Mouse (Mus musculus): ENCODE measurements at regions not wholly inside any gene's neighbourhood (a gene's known extent, or its start where the extent isn't known, plus 50 kb on each side); places are given as distances from the start of the nearest gene placed in this dataset.

DNA sequence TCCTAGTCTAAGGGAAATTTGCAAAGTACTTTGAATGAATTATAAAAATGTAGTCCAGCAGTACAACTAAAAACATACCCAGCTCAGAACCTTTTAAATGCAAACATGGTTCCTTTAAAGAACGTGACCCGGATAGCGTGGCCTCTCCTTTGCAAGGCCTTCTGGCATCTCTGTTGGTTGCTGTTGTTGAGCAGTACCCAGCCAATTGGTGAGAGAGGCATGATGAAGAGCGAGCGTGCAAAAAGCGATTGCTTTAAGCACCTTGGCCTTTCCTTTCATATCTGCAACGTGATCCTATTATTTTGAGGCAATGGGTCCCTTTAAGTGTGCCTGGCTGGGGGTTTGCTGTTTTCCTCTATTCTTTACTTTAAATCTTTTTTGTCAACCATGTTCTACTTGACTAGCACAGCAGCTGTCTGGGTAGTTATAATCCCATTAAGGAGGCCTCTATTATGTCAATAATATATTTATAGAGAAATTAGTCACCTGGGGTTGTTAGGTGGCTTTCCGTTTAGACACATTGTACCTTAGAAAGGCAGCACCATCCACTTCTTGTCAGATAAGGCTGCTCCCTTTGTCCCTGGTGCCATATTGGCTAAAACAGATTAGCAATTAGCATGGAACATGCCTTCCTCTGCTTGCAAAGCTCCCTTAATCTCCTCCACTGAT, 141.5 kb upstream of the Jag1 start:
- DNase-seq (ENCODE audit: low read depth, low spot score), result no peak

DNA sequence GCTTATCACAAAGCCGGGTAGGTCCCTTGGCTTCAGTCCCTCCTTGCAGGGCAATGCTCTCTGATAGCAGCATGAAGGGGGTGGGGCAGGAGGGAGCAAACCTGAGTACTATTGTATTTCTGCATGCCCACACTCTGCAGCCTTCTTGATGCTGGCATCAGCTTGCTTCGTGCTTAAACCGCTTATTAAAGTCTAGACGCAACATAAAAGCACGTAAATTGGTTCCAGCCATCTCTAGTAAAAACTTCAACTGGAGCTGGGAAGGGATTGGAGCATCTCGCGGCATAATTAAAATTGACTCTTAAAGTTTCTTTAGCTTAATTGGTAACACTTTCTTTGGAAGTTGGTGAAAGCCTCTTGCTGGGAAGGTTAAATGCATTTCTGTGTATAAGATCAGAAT, 131.5 kb upstream of the Jag1 start:
- no peak for DNase-seq (ENCODE audit: low read depth, low spot score)

GRCm38 (mm10) chr2:137244370-137244769, 127.9 kb upstream of the Jag1 start:
- DNase-seq (ENCODE audit: low read depth, low spot score), result no peak

DNA sequence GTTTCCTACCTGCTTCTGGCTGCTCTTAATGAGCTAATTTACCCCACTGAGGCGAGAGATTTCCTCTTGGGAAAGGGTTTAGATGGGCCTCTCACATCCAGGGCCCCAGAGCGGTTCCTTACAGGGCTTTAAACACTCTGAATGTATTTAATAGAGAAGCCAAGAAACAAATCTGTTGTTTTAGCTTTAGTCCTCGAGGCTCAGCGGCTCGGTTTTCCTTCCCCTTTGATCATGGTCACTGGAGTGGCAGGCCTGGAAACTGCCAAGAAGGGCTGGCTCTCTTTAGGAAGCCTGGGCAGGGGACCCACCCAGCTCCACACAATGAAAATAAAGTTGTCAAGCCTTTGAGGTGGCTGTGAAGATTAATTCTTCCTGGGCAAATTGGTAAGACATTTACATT, 127.5 kb upstream of the Jag1 start:
- no peak for DNase-seq (ENCODE audit: low read depth, low spot score)

DNA sequence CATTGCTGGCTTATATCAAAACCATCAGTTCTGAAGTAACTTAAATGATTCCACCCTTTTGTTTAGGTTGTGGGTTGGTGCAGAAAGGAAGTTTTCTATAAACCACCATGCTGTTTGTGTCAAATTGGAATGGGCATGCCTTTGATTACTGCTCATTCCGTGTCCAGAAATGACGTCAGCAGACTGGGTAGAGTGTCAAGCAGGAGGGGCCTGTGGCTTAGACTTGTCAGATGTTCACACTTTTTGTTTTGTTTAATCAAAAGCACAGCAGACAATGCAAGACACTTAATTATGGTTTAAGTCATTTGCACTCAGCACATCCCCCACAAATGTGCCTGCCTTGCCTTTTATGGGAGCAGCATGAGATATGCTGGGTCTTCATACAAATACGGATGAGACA, 120.5 kb upstream of the Jag1 start:
- DNase-seq (ENCODE audit: low read depth, low spot score), result peak; percentile 12

- DNase-seq (ENCODE audit: low read depth, low spot score), result no peak
These were observed 117.5 kb upstream of the Jag1 start for GRCm38 (mm10) chr2:137233936-137234335.

- DNase-seq (ENCODE audit: low read depth, low spot score), result no peak
These were observed 114.7 kb upstream of the Jag1 start for GRCm38 (mm10) chr2:137231161-137231560.

DNA sequence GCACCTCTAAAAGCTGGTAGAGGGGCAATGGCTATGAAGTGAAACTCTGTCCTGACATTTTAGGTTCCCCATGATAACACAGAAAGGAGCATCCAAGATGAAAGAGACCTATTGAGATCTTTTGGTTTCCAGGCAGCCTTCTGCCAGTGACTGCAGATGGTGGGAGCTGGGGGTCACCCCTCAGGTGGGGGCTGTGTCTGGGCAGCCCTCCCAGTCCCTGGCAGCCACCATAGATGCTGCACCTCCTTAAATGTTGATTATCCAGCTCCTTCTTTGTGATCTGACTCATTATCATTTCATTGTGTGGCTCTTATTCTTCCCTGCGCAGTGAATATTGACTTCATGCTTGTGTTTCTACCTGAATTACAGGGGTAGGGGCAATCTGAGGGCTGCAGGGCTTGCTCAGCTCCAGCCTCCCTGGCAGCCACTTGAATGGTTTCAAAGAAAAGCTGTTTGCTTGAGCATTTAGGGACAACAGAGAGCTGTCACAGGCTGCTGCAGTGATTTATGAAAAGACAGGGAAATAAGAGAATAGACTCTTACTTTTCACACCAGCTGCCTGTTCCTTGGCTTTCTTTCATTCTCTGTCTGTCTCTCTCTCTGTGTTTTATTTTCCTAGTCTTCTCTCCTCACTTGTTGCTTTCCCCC, 113.1 kb upstream of the Jag1 start:
- no peak for DNase-seq (ENCODE audit: low read depth, low spot score)

DNA sequence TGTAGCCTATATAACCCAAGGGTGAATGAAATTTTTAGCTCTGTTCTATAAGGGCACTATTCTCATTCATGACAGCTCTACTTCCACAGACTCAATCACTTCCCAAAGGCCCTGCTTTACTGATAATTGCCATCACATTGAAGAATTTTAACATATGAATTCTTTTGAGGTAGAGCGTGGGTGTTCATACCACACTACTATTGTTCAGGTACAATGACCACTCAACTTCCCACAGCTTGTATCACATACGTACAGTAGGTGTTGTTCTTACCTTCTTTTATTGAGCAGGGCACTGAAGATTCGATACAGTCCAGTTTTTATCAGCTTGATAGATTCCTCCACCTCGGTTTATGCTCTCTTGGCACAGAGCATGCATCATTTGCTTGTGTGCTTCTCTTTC, 111.1 kb upstream of the Jag1 start:
- DNase-seq (ENCODE audit: low read depth, low spot score), result no peak

GRCm38 (mm10) chr2:137224702-137225552, 108.5 kb upstream of the Jag1 start:
- peak; percentile 33 for DNase-seq (ENCODE audit: low read depth, low spot score)

DNA sequence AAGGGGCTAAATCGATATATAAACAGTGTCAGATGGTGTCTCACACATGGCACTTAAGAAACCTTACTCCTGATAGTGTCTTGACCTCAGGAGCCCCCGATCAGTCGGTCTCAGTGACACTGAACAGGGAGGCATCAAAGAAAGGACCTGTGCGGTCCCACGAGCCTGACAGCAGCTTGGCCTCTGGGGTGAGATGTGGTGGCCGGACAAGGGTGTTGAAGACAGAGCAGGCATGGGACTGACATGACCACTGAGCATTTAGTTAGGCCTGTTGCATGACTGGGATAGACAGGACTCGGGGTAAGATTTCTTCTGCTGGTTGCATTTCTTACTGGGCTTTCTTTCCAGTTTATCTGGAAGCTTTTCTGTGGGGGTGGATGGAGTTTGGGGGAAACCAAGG, 99.3 kb upstream of the Jag1 start:
- DNase-seq (ENCODE audit: low read depth, low spot score), result no peak

- no peak for DNase-seq (ENCODE audit: low read depth, low spot score)
These were observed 91.4 kb upstream of the Jag1 start for GRCm38 (mm10) chr2:137207846-137208245.

DNA sequence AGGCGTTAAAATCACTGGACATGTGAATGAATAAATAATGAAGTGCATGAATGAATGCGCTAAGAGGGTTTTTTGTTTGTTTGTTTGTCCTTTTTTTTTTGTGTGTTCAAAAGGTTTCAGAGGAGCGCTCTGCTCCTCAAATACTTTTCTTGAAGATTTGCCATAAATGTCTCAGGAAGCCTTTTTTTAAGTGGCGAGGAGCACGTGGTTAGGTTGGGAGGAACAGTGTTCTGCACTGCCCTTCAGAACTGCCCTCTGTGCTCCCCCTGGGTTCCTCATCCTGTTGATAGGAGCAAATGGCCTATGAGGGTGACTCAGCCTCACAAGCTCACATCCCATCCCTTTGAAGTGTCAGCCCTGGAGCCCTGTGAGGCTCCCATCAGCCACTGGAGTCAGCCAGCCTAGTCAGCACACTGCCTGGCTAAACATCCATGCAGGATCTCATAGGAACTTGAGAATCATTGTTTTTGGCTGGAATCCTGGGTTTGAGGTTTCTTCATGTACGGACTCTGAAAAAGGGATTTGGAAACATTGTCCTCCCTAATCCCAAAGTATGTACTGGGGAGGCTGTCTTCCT, 87.9 kb upstream of the Jag1 start:
- DNase-seq (ENCODE audit: low read depth, low spot score), result no peak

- no peak for DNase-seq (ENCODE audit: low read depth, low spot score)
These were observed 83.7 kb upstream of the Jag1 start for GRCm38 (mm10) chr2:137200101-137200500.

GRCm38 (mm10) chr2:137192183-137192582, 75.7 kb upstream of the Jag1 start:
- DNase-seq (ENCODE audit: low read depth, low spot score), result no peak

GRCm38 (mm10) chr2:137169176-137169575, 52.7 kb upstream of the Jag1 start:
- no peak for DNase-seq (ENCODE audit: low read depth, low spot score)

DNA sequence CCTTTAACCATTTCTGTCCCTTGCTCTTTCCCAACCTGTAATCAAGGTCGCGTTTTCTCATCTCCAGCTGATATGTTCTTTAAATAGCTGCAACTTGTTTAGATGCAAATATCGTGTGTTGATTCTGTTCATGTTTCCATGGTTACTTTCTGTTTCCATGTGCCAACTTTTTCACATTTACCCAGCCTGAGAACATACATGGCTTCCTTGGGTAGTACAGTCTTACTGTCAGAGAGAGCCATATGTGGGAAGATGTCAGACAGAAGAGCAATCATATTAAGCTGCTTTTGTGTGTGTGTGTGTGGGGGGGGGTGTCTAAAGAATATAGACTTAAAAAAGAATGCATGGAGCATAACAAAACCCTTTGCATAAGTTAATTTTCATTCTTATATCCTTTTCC, 52.2 kb upstream of the Jag1 start:
- no peak for DNase-seq (ENCODE audit: low read depth, low spot score)

All from CD4-positive helper T cell, adult 2 months (primary cell).